Mouse (Mus musculus) adrenal gland, postnatal 4 days (tissue): ENCODE measurements around the gene Rccd1. TPM values are rescaled to one million over a fixed set of nuclear protein-coding genes. Genes with fewer than 3 reads are reported as not detected.
A peak's percentile ranks its signal among the peaks of the same experiment; 100 is the strongest.

Experiments
- DNase-seq, 2 experiments: peaks; one replicate each; pipeline ENCODE4 v3.0.0; 2021 to 2022; ENCODE audit warnings: low spot score in 2 of 2, mixed read lengths in 2 of 2
- long read RNA-seq, 2 experiments: library from polyadenylated mRNA; stranded (forward); transcript quantifications; one replicate each; pipeline ENCODE4 v2.0.0; 2021
- total RNA-seq, 2 experiments: library from RNA; stranded (reverse); gene quantifications; 2 replicates each; pipeline ENCODE4 v1.2.3; 2021

Gene Rccd1
- total RNA-seq: 10 to 100 TPM; 15.8 to 20.5 TPM
- long read RNA-seq, experiment 1, partial matches to known transcripts: 1 of 4 reads
- long read RNA-seq, experiment 1, other reads (novel, unspliced or antisense): 1 of 4 reads
- long read RNA-seq, experiment 2, partial matches to known transcripts: 2 of 18 reads
- long read RNA-seq, experiment 2, other reads (novel, unspliced or antisense): 11 of 18 reads

DNA sequence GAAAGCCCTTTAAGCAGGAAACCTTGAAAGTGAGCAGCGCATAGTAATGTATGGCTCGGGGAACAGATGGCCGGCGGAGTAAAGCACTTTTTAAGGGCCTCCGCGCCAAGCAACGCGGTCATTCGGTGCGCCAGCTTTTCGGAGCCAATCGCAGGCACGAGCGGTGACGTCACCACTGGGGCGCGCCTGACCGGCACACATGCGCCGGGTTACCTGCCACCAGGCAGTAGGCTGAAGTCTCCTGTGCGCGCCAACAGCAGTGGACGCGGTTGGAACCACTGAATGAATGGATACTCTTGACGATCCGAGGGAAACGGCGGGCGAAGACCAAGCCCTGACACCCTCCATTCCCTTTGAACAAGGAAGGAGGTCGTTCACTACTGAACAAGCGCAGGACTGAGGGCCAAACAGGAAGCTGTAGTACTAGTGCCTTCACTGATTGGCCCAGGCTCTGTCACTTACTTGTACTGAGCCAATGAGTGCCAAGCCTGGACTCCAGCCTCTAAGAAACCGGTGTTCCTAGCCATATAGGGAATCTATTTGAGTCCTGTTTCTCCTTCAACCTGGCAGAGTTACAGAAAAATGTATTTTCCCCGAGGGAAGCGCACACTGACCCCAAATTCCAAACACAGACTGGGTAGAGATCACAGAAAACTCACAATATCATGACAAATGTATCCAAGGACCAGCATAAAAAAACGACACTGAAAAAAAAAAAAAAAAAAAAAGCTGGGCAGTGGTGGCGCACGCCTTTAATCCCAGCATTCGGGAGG, at the start of gene Rccd1:
Gene Rccd1 (minus strand): TSS at position 412 of the 773 bp plus-strand sequence.
- DNase-seq: peak; percentile 78 to 86

DNA sequence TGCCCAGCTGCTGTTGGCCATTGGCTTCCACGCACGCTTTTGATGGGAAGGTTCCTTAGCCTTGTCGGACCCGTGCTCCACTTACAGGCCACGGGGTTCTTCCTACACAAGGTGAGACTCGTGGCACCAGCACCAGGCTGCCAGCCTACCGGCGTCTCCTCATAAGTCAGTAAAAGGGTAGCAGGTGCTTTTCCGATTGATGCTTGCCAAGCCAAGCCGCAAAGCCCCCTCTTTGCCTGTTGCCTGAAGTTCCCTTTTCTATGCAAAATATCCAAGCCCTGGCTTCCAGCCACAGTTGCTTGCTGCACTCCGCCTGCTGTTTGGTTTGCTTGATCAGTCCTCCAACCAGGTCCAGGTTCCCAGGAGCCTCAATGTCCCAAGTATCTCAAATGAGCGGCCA, 49.6 kb upstream of the Rccd1 start:
- DNase-seq: no peak

DNA sequence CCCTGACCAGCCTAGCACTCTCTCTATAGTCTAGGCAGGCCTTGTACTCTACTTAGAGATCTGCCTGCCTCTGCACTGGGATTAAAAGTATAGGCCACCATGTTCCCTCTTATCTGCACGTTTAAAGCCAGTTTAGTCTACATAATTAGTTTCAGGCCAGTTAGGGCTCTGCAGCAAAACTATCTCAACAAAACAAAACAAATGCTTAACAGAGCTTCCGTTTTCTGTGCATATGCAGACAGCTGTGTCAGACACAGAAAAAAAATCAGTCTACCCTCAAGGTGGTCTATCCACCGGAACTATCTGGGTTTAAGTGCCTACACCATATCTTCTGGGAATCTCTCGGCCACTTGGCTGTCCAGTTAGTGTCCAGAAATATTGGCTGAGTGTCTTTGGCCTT, 49.1 kb upstream of the Rccd1 start:
- DNase-seq: no peak

DNA sequence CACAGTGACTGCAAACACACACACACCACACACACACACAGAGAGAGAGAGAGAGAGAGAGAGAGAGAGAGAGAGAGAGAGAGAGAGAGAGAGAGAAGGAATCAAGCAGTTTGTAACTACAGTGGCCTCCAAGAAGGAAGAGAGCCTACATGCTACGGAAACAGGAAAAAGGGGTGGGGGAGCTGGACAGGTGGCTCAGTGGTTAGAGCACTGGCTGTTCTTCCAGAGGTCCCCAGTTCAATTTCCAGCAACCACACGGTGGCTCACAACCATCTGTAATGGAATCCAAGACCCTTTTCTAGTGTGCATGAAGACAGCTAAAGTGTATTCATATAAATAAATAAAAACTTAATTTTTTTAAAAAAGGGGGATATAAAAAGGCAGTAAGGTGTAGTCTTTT, 48.4 kb upstream of the Rccd1 start:
- DNase-seq: no peak

DNA sequence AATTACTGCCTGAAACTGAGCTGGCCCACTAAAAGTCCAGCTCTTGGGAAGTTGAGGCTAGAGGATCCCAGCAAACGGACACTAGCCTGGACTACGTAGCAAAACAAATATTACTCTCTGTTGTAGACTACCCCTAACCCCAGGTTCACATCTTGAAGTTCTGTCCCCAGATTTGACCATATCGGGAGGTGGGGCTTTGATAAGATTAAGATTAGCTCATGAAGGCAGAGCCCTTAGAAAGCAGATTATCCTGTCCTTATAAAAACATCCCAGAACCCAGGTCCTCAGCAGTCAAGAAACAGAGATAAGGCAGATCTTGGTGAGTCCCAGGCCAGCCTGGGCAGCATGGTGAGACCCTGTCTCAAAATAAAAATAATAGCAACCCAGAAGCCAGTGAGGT, 47.9 kb upstream of the Rccd1 start:
- no peak for DNase-seq

DNA sequence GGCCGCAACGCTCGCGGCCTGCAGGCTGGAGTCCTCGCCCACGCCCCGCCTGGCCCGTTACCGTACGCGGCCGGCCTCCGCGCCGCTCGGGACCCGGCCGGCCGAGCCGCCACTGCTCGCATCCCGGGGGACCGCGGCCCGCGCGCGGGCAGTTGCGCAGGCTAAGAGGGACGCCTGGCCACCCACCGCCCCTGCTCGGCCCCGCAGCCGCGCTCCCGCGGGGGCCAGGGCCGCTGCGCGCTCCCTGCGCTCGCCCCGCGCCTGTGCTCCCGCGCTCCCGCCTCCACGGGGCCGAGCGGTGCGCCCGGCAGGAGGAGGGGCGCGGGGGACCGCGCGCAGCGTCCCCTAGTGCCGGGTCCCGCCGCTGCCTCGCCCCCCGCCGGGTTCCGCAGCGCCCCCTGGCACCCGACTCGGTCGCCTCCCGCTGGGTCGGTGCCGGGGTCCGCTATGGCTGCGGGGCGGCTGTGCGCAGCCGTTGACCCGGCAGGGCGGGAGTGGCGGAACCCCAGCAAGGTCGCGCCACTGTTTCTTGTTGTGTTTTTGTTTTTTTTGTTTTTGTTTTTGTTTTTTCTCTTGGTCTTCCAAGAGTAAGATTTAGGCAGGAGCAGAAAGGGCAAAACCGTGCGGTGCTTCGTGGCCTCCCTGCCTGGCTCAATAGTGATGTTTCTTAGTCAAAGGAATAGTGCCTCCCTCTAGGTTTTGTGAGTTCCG, 46.9 kb upstream of the Rccd1 start, which contains the start of gene Man2a2:
Gene Man2a2 (minus strand): TSS at position 335 of the 711 bp plus-strand sequence.
- DNase-seq: peak; percentile 64

DNA sequence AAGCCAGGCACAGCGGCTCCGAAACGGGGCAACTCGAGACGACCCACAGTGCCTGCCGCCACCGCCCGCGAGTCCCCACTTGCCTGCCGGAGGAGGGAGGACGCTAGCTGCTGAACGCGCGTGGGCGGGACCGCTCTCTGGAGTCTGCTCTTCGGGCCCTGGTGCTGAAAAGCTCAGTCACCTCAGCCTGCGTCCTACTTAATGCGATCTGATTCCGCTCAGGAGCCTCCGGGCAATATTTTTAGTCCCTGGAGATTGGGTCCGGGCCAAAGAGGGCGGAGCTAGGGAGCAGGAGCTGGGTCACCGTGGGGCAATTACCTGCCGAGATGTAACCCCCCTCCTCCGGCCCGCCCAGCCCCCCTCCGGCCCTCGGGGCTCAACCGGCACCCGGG, 46.4 kb upstream of the Rccd1 start:
- DNase-seq: peak; percentile 32 to 50

DNA sequence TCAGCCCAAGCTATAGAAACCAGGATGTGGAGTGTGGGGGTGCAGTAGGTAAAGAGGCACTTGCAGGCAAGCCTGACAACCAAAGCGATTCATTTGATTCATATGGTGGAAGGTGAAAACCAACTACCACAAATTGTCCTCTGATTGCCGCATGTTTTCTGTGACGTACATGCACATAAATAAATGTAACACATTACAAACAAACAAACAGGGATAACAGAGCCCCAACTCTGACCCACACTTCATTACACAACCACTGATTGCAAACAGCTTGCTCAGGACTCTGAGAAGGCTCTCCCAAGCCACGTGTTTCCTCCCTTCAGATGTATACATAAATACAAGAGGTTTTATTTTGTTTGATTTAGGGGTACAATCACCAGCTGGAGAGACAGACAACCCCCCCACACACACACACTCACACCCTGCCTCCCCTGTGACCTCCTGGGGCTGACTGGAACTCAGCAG, 45.7 kb upstream of the Rccd1 start:
- no peak for DNase-seq

DNA sequence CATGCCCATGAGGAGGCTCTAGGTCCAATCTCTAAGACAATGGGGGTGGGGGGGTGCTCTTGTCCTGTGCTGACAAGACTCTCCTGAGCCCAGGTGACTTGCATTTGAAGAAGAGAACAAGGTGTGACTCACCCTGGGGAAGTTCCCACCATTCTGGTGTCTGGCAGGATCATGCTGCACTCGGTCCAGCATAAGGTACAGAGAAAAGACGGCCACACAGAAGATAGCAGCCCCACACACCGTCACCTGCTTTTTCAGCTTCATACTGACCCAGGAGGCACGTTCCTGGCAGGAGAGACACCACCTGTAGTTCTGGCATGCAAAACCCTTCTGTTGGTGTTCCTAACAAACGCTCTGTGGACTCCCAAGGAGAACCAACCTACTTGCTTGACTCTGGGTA, 45.2 kb upstream of the Rccd1 start:
- DNase-seq: no peak

DNA sequence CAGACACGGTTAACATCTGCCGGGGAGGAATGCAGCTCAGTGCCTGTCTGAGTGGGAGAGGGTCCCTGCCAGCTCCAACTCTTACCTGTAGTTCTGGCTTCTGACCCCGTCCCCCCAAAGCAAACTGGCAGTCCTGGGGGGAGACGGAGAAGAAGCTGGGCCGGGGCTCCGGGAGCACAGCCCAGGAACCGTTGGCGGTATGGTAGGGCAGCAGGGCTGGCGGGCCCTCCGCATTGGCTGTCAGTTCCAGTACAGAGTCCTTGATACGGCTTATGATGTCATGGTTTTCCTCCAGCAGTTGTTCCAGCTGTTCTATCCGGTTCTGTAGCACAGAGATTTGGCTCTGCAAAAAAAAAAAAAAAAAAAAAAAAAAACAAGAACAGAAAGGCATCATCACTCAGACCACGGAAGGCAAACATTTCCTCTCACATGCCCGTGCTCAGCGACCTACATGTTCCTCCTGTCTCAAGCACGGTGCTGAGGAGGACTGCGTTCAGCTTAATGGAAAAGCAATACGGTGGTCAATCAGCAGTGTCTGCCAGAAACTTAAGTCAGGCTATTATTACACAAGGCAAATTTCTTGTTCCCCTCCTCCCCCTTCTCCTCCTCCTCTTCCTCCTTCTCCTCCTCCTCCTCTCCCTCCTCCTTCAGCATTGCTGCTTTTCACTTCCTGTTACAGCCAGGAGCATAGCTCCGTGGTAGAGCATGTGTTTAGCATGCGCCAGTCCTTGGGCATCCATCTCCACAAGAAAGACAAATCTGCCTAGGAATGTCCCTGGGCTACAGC, 44.6 kb upstream of the Rccd1 start:
- no peak for DNase-seq

DNA sequence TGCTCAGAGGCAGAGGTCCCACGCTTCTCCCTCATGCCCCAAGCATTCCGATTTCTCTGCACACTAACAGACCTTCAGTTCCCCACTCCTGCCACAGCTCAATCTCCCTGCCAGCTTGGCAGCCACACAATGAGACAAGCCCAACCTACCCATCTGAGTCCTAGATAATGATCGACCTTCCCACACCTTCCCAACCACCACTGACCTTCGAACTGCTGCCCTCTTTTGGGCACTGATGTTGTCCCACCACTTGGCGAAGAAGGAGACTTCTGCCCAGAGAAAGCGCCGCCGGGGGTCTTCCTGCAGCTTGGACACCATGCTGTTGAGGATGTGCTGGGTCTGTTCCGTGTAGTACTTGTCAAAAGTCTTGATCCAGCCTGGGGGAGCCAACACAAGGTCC, 43.8 kb upstream of the Rccd1 start:
- DNase-seq: no peak

DNA sequence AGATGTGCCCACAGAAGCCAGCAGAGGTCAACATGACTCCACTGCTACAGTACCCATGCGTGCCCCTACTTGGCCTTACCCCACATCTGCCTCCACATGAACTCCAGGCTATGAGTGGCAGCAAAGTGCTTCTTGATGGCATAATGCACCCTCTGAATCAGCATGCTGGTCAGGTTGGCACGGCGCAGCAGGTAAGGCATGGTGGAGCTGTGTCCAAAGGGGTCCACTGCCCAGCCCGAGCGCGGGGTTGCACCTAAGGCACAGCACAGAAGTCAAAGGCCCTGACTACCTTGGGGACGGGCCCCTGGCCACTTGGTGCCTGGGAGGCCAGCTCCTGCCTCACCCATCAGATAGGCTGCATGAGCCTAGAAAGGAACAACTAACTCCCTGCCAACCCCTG, 43.0 kb upstream of the Rccd1 start:
- no peak for DNase-seq

DNA sequence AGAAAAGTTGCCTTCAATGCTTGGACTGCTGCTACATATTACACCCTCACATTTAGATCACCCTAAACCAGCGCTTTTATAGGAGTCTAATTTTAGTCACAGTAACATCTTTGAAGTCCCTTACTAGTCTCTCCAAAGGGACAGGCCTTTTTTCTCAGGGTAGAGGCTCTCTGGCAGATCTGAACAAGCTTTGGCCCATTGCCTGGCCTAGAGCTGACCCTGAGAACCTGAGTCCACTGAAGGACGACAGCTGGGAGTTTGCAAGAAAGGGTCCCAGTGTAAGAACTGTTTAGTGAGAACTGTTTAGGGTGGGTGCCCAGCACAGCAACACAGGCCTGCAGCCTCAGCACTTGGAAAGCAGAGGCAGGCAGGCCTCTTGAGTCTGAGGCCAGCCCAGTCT, 41.5 kb upstream of the Rccd1 start:
- DNase-seq: no peak

DNA sequence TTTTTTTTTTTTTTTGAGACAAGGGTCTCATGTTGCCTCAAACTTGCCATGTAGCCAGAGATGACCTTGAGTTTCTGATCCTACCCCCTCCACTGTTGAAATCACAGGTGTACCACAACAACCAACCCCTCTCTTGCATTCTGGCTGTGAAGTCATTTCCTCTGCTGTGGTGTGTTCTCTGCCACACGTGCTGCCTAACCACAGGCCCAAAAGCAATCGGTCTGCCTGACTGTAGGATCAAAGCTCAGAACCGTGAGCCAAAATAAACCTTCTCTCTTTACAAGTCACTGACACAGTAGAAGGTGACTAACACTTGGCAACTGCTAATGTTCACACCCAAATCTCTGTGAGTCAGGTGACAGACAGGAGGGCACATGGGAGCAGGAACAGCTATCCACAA, 36.2 kb upstream of the Rccd1 start:
- no peak for DNase-seq

DNA sequence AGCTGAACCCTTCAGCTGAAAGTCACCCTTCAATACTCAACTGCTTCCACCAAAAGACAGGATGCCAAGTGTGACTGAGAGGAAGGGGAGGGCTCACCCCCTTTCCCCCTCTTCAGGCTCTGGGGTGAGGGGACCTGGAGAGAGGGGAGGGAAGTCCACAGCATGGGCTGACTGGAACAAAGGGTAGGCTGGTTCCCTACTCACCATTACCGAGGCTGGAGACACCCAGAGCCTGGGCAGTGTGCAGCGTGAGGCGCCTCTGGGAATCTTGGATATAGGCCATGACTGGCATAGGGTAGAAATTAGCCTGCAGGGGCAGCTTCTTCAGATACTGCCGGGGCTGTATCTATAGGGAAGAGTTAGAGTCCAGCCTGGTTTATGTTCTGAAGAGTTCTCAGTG, 33.8 kb upstream of the Rccd1 start:
- no peak for DNase-seq

DNA sequence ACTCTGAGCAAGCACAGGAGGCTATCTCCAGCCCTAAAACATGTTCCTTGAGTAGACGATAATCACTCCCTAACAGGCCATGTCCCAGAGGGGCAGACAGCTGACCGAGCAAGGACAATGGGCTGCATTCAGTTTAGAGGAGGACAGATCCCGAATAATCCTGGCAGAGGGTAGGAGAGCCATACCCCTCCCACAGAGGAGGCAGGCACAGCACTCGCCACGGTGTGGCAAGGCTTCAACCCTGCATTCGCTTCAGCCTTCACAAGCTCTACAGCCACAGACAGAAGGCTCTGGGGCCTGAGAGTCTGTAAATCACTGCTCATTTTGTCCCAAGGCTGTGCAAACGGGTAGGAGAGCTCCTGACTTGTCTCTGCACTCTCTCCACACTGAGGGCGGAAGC, 32.9 kb upstream of the Rccd1 start:
- DNase-seq: no peak

DNA sequence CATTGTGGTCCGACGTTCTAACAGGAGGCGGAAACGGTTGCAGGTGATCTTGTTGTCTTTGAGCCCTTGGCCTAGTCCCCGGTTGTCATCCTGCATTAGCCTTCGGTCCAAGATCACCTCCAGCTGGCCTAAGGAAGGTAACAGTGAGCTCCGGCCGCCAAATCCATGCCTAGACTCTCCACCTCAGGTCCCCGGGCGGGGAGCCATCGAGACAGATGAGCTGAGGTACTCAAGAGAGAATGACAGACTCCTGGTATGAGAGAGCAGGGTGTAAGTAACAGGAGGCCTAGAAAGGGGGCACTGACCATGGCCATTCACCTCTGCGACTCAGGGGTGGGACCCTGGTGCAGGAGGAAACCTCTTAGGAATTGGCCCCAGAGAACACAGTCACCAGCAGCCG, 32.1 kb upstream of the Rccd1 start:
- DNase-seq: no peak

DNA sequence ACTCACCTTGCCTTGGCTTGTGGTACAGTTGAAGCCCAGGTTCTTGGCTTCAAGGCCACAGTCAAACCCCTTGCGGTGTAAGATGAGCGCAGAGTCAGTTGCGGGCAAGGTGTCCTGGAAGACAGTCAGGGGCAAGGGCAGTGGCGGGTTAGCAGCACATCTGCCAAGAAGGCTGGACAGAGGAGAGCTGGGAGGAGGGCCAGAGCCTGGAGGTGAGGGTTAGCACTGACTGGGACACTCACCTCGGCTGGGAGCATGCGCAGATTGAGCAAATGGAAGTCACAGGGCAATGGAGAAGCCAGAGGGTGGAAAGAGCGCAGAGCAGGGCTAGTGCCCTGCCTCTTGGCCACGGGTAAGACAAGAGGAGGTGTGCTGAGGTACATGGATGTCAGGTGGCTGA, 28.7 kb upstream of the Rccd1 start:
- DNase-seq: no peak

DNA sequence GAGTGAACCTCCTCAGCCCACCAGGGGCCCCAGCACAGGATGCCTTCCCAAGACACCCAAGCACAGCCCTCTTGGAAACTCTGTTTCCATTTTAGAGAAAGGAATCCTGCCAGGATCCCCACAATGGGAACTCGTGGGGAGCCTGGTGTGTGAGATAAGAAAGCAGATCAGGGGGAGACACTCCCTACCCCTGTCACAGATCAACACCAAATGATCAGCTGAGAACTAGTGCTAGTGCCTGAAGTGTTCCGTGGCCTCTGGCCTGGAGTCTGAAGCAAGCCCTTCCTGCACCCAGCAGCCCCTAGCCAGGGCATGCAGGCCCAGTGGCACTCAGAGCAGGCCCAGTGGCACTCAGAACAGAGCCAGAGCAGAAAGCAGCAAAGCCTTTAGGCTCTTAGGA, 26.6 kb upstream of the Rccd1 start:
- no peak for DNase-seq

DNA sequence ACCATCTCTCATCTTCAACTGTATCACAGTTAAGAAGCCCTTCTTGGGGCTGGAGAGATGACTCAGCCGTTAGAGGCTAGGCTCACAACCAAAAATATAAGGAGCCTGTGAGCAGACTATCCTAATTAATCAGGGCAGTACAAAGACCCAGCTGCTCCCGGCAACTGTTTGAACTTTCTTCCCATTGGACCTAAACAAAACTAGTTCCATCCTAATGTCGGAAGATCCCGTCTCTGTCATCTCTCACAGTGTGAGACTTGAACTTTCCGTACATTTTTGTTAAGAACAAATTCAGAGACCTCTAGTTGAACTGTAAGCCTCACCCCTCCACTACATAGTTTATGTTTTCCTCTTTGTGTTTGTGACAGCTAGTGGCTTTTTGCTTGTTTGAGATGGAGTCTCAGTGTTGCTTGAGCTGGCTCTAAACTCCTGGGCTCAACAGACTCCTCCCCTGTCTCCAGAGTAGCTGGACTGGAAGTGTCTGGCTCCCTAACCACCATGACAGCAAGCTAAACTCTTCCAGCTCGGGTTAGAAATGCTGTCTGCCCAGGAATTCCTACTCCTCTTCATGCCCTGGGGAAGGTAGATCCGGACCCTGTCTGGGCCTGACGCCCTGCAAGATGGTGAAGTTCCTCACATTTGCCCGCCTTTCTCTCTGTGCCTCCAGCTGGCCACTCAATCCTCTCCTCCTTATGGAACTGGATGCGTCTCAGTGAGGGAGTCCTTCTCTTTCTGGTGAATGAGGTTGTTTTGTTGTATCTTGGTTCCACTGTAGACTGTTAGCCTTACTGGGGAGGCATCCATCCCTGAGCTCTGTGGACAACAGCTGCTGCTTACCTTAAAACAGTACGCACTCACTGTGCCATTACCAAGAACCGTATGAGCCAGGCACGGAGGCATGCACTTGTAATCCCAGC, 23.7 kb upstream of the Rccd1 start:
- no peak for DNase-seq
